Mouse (Mus musculus): Measurements from ENCODE around the gene Wnt10b. TPM values are rescaled to one million over a fixed set of nuclear protein-coding genes. Genes with fewer than 3 reads are reported as not detected.
A peak's percentile ranks its signal among the peaks of the same experiment; 100 is the strongest.

Wnt10b gene
- polyA plus RNA-seq, 1 experiment from 2014 or later, result not detected

DNA sequence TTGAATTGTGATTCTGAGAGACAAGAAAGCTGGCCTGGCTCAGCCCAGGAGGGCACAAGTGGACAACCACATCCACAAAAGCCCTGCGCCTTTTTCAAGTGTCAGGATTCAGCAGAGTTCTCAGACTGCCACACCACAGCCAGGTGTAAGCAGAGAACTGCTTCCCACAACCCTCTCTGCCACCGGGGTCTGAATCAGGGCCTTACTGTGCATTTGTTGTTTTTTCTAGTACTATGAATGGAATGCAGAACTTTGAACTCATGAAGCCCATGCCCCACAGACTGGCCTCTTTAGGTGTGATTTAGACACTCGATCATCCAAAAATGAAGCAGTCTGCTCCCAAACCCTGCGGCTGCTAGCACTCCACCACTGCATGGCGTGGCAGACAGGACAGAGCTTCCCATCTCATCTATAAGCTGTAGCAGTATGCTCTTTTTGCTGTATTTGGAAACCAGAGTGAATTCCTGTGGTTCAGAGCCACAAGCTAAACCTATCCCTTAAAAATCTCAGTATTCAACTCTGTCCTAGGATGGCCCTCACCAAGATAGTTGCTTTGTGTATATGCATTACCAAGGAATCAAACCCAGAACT, 43.9 kb downstream of the Wnt10b start:
- no peaks in the 10 kb centered on the region for H3K27me3 ChIP-seq
- H3K4me1 ChIP-seq (replicated peaks), result no peaks in the 10 kb centered on the region
- no peak overlapping the region for H3K4me2 ChIP-seq
- no peak overlapping the region for H3K27ac ChIP-seq (replicated peaks)
- no peak overlapping the region for H3K9ac ChIP-seq
- no peak for ATAC-seq (ENCODE audit: low FRiP score, low read depth)
- H3K9me3 ChIP-seq, result no peaks in the 10 kb centered on the region
- H3K36me3 ChIP-seq, result peaks cover 27% of the 10 kb centered on the region
- WGBS, result 89% methylated on average over 5 of the region's 5 CpGs
- no peak overlapping the region for H3K4me3 ChIP-seq

GRCm38 (mm10) chr15:98733370-98733769, 44.6 kb downstream of the Wnt10b start:
- no peak for ATAC-seq (ENCODE audit: low FRiP score, low read depth)
- 84% methylated on average over 6 of the region's 6 CpGs for WGBS
- Histone ChIP-seq H3K4me3 (no peak overlapping the region), H3K27me3 (no peaks in the 10 kb centered on the region), H3K36me3 (peaks cover 21% of the 10 kb centered on the region), H3K9ac (no peak overlapping the region), H3K4me2 (no peak overlapping the region), H3K9me3 (no peaks in the 10 kb centered on the region), H3K27ac (replicated peaks) (no peak overlapping the region), H3K4me1 (replicated peaks) (no peaks in the 10 kb centered on the region)

GRCm38 (mm10) chr15:98732006-98732531, 45.9 kb downstream of the Wnt10b start:
- H3K9ac ChIP-seq, result no peak overlapping the region
- H3K4me1 ChIP-seq (replicated peaks), result peaks cover 12% of the 10 kb centered on the region
- no peaks in the 10 kb centered on the region for H3K9me3 ChIP-seq
- peaks cover 16% of the 10 kb centered on the region for H3K36me3 ChIP-seq
- H3K4me2 ChIP-seq, result no peak overlapping the region
- 68% methylated on average over 8 of the region's 8 CpGs for WGBS
- ATAC-seq (ENCODE audit: low FRiP score, low read depth), result no peak
- H3K27ac ChIP-seq (replicated peaks), result no peak overlapping the region
- no peaks in the 10 kb centered on the region; the same call in 1 of the 2 replicates for H3K27me3 ChIP-seq
- H3K4me3 ChIP-seq, result no peak overlapping the region

- Histone ChIP-seq H3K4me2 (no peak overlapping the region), H3K36me3 (0 out of 2 replicates have a peak, but pooled peaks cover 3% of the 10 kb centered on the region), H3K27ac (replicated peaks) (no peak overlapping the region), H3K4me3 (no peak overlapping the region), H3K4me1 (replicated peaks) (peaks cover 16% of the 10 kb centered on the region), H3K27me3 (peaks cover 10% of the 10 kb centered on the region; the same call in 1 of the 2 replicates), H3K9me3 (no peaks in the 10 kb centered on the region), H3K9ac (no peak overlapping the region)
- no peak for ATAC-seq (ENCODE audit: low FRiP score, low read depth)
- WGBS, result 83% methylated on average over 6 of the region's 6 CpGs
Observed at GRCm38 (mm10) chr15:98730790-98731189, 47.2 kb downstream of the Wnt10b start.

DNA sequence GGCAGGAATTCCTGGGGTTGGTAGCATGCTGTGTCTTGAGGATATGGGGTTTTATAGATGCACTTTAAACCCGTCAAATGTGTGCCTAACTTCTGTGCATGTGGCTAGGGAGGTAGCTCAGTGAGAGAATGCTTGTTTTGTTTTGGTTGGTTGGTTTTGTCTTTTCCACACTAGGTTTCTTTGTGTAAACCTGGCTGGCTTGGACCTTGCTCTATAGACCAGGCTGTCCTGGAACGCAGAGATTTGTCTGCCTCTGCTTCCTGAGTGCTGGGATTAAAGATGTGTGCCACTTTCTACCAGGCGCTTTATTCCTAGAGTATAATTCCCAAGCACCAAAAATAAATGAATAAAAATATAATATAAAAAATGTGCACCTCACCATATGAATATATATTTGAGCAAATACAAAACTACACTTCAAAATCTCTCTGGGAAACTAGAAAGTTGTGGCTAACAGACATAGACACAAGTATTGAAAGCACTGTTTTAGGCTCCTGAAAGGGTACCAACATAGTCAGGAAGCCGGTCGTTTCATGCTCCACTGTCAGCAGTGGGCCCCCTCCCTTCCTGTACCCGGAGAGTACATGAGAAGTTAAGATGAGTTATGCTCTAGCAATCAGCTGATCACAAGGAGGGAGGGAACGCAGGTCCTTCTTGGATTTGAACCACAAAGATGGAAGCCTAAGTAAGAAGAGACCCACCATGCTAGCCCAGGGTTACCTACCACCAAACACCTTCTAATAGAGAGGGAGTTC, 48.0 kb downstream of the Wnt10b start:
- H3K4me1 ChIP-seq (replicated peaks), result peaks cover 16% of the 10 kb centered on the region
- H3K27me3 ChIP-seq, result peaks cover 10% of the 10 kb centered on the region; the same call in 1 of the 2 replicates
- no peak for ATAC-seq (ENCODE audit: low FRiP score, low read depth)
- H3K4me2 ChIP-seq, result no peak overlapping the region
- H3K27ac ChIP-seq (replicated peaks), result no peak overlapping the region
- H3K4me3 ChIP-seq, result no peak overlapping the region
- H3K36me3 ChIP-seq, result no peaks in the 10 kb centered on the region
- WGBS, result 76% methylated on average over 7 of the region's 7 CpGs
- no peaks in the 10 kb centered on the region for H3K9me3 ChIP-seq
- no peak overlapping the region for H3K9ac ChIP-seq

DNA sequence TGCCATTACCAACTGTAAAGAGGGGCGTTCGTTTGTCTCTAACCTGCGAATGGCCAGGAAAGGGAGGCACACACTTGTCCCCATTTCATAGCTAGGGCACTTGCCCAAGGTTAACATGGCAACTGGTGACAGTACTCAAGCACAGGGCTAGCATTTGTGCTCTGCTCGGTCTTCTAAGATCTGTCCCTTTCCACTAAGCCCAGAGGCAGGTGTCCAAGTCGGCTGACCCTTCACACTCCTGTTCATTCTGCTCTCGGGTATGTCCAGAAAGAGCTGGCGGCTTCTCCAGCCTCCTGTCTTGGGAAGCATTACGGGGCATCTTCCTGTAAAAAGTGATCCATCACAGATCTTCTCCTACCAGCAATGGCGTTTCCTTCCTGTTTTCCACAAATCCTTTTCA, 49.6 kb downstream of the Wnt10b start:
- 37% methylated on average over 9 of the region's 9 CpGs for WGBS
- Histone ChIP-seq H3K4me1 (replicated peaks) (peaks cover 22% of the 10 kb centered on the region), H3K27ac (replicated peaks) (no peak overlapping the region), H3K4me3 (peak overlapping the region; percentile 49), H3K9me3 (no peaks in the 10 kb centered on the region), H3K27me3 (peaks cover 10% of the 10 kb centered on the region; the same call in 1 of the 2 replicates), H3K4me2 (peak overlapping the region; percentile 92), H3K36me3 (no peaks in the 10 kb centered on the region), H3K9ac (no peak overlapping the region)
- no peak for ATAC-seq (ENCODE audit: low FRiP score, low read depth)

DNA sequence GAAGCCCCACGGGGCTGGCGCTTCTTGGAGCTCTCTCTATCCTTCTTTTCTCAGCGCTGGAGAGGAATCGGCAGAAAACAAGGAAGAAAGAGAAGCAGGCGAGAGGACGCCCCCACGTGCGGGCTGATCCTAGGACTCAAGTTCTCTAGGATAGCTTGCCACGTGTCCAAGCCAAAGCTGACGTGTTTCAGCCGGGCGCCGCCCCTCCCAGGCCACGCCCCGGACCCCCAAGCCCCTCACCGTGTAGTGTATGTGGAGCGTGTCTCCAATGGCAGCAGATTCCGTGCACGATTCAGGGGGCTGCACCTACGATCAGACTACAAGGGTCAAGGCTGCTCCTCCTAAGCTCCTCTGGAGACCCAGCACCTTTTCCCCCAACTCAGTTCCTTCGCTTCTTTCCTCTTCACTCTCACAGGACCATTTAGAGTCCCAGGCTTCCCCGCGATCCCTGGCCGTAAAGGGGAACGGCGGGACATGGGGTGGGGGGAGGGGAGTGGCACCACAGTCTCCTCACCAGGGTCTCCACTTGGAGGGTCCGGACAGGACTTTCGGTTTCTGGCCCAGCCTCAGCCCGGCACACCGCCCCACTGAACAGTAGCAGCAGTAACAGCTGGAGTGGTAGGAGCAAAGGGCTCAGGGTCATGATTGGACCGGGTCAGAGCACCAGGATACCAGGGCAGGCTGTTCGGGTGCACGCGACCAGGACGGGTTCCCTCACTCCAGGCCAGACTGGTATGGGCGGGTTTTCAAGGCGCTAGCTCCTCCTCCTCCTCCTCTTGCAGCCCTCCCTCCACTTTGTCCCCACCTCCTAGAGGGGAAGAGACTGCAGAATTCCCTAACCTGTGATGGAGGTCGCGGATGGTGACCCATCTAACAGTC, 50.3 kb downstream of the Wnt10b start, which contains the start of gene Fkbp11:
Gene Fkbp11 (minus strand): TSS at position 756 of the 879 bp plus-strand sequence.
- Histone ChIP-seq H3K4me1 (replicated peaks) (peaks cover 22% of the 10 kb centered on the region), H3K27me3 (peaks cover 10% of the 10 kb centered on the region; the same call in 1 of the 2 replicates), H3K27ac (replicated peaks) (no peak within 1 kb of the TSS), H3K4me3 (peak within 1 kb of the TSS; percentile 49), H3K9me3 (no peaks in the 10 kb centered on the region), H3K9ac (peak within 1 kb of the TSS; percentile 42), H3K4me2 (peak within 1 kb of the TSS; percentile 92), H3K36me3 (no peaks in the 10 kb centered on the region)
- under 1% methylated on average over 39 of the region's 39 CpGs for WGBS
- ATAC-seq (ENCODE audit: low FRiP score, low read depth), result peak; percentile 75; the same call in 1 of the 2 replicates

- Histone ChIP-seq H3K36me3 (no peaks in the 10 kb centered on the region), H3K27ac (replicated peaks) (no peak overlapping the region), H3K4me1 (replicated peaks) (peaks cover 22% of the 10 kb centered on the region), H3K9ac (no peak overlapping the region), H3K4me3 (peak overlapping the region; percentile 49; the same call in 1 of the 2 replicates), H3K27me3 (peaks cover 10% of the 10 kb centered on the region; the same call in 1 of the 2 replicates), H3K9me3 (no peaks in the 10 kb centered on the region), H3K4me2 (peak overlapping the region; percentile 92)
- WGBS, result 47% methylated on average over 7 of the region's 7 CpGs
- no peak for ATAC-seq (ENCODE audit: low FRiP score, low read depth)
Observed at GRCm38 (mm10) chr15:98726746-98727145, 51.2 kb downstream of the Wnt10b start.

GRCm38 (mm10) chr15:98726079-98726478, 51.9 kb downstream of the Wnt10b start:
- Histone ChIP-seq H3K36me3 (no peaks in the 10 kb centered on the region), H3K4me1 (replicated peaks) (peaks cover 22% of the 10 kb centered on the region), H3K27me3 (peaks cover 10% of the 10 kb centered on the region; the same call in 1 of the 2 replicates), H3K9ac (no peak overlapping the region), H3K27ac (replicated peaks) (no peak overlapping the region), H3K9me3 (no peaks in the 10 kb centered on the region), H3K4me2 (no peak overlapping the region), H3K4me3 (no peak overlapping the region)
- no peak for ATAC-seq (ENCODE audit: low FRiP score, low read depth)
- 75% methylated on average over 4 of the region's 4 CpGs for WGBS

GRCm38 (mm10) chr15:98724441-98724840, 53.5 kb downstream of the Wnt10b start:
- 0 out of 2 replicates have a peak overlapping the region, but pooled peaks have one; percentile 5 for H3K4me3 ChIP-seq
- H3K4me2 ChIP-seq, result peak overlapping the region; percentile 33
- 35% methylated on average over 17 of the region's 19 CpGs for WGBS
- H3K9me3 ChIP-seq, result no peaks in the 10 kb centered on the region
- no peak for ATAC-seq (ENCODE audit: low FRiP score, low read depth)
- no peak overlapping the region for H3K9ac ChIP-seq
- H3K4me1 ChIP-seq (replicated peaks), result peaks cover 22% of the 10 kb centered on the region
- H3K27ac ChIP-seq (replicated peaks), result no peak overlapping the region
- peaks cover 10% of the 10 kb centered on the region; the same call in 1 of the 2 replicates for H3K27me3 ChIP-seq
- no peaks in the 10 kb centered on the region for H3K36me3 ChIP-seq

DNA sequence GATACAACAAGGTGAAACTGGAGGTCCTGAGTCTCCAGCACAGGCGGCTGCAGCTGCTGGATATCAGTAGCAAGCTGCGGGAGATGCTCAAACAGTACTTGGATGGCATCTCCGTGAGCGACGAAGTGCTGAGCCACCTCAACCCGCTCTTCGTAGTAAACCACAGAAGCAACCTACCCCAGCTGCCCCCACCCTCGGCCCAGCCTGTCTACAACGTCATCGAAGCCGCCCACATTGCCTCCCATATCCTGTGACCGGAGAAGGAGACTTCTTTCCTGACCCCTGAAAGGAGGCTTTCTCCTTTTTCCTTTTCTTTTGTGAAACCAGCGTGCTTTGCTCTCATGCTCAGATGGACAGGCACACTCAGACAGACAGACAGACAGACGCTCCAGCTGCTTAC, 55.1 kb downstream of the Wnt10b start:
- WGBS, result 70% methylated on average over 14 of the region's 14 CpGs
- H3K27ac ChIP-seq (replicated peaks), result no peak overlapping the region
- no peaks in the 10 kb centered on the region for H3K9me3 ChIP-seq
- H3K36me3 ChIP-seq, result no peaks in the 10 kb centered on the region
- no peak overlapping the region for H3K4me2 ChIP-seq
- H3K4me1 ChIP-seq (replicated peaks), result peaks cover 18% of the 10 kb centered on the region
- no peak for ATAC-seq (ENCODE audit: low FRiP score, low read depth)
- H3K9ac ChIP-seq, result no peak overlapping the region
- H3K4me3 ChIP-seq, result no peak overlapping the region
- peaks cover 10% of the 10 kb centered on the region; the same call in 1 of the 2 replicates for H3K27me3 ChIP-seq

Measured in hindbrain, embryonic 15.5 days (tissue).